Comparison of ENCODE assay signal across 29 mouse cellular contexts in genomic region chr11:103830476-103830875, GRCm38 (mm10). TPM values are rescaled to one million over a fixed set of nuclear protein-coding genes. Genes with fewer than 3 reads are reported as not detected.
"Had no signal": no experiment of that assay in that cellular context is flagged by ENCODE, and none has a peak within 500 bp of the region (broad histone marks: within the 10 kb centered on the region; RNA-seq: fewer than 3 reads in every experiment).

No protein-coding gene starts in this region.

- H3K9me3 ChIP-seq: heart, embryonic 13.5 days; heart, embryonic 15.5 days; intestine, embryonic 15.5 days; kidney, embryonic 15.5 days; limb, embryonic 13.5 days; limb, embryonic 15.5 days; liver, embryonic 12.5 days had no signal

- H3K4me3 ChIP-seq: gastrocnemius, adult 2 months; heart, adult 2 months; heart, embryonic 13.5 days; heart, embryonic 15.5 days; intestine, embryonic 15.5 days; kidney, embryonic 15.5 days; limb, embryonic 13.5 days; limb, embryonic 15.5 days; liver, embryonic 12.5 days had no signal

- H3K9ac ChIP-seq: heart, embryonic 13.5 days; heart, embryonic 15.5 days; hindbrain, embryonic 14.5 days; intestine, embryonic 15.5 days; kidney, embryonic 15.5 days; limb, embryonic 13.5 days; limb, embryonic 15.5 days; liver, embryonic 12.5 days had no signal

- H3K4me1 ChIP-seq: heart, embryonic 13.5 days; heart, embryonic 15.5 days; intestine, embryonic 15.5 days; kidney, embryonic 15.5 days; limb, embryonic 15.5 days; liver, embryonic 12.5 days had no signal

- H3K27ac ChIP-seq: gastrocnemius, adult 2 months; heart, adult 2 months; heart, embryonic 13.5 days; heart, embryonic 15.5 days; hindbrain, embryonic 14.5 days; intestine, embryonic 15.5 days; kidney, embryonic 15.5 days; kidney, postnatal 0 days; limb, embryonic 13.5 days; limb, embryonic 15.5 days; liver, embryonic 12.5 days had no signal

- H3K27me3 ChIP-seq: heart, embryonic 13.5 days; heart, embryonic 15.5 days; intestine, embryonic 15.5 days; kidney, embryonic 15.5 days; limb, embryonic 13.5 days; limb, embryonic 15.5 days; liver, embryonic 12.5 days had no signal

- ATAC-seq: hindbrain, embryonic 16.5 days; inflammation-experienced regulatory T-cells, adult 6 months; intestine, embryonic 15.5 days; intestine, postnatal 0 days; liver, embryonic 12.5 days had no signal

- DNase-seq: gastrocnemius, adult 2 months; gastrocnemius, postnatal 10 days; gastrocnemius, postnatal 25 days; heart, adult 2 months; heart, postnatal 14 days; heart, postnatal 4 days; kidney, adult 18-20 months; kidney, adult 8-10 months; kidney, postnatal 14 days; kidney, postnatal 36 days; layer of hippocampus, adult 9-11 months; layer of hippocampus, postnatal 36 days; left cerebral cortex, postnatal 4 days had no signal

- H3K4me2 ChIP-seq: heart, embryonic 11.5 days; heart, embryonic 13.5 days; heart, embryonic 15.5 days; hindbrain, embryonic 14.5 days; intestine, embryonic 15.5 days; kidney, embryonic 15.5 days; limb, embryonic 13.5 days; limb, embryonic 15.5 days; liver, embryonic 12.5 days had no signal

RNA-seq across cellular contexts. Expression of gene Wnt3, which starts 56.5 kb away (rescaled TPM):
- total RNA-seq: gastrocnemius, postnatal 25 days; granulocyte monocyte progenitor cell, adult 5-6 weeks; heart, adult 2 months; heart, postnatal 14 days; heart, postnatal 4 days; liver, adult 2 months had no signal
- polyA plus RNA-seq: heart, adult 2 months; heart, embryonic 13.5 days; heart, postnatal 0 days; liver, adult 2 months had no signal
